Mouse (Mus musculus) neural tube, embryonic 14.5 days (tissue): ENCODE measurements around the gene Spns3. TPM values are rescaled to one million over a fixed set of nuclear protein-coding genes. Genes with fewer than 3 reads are reported as not detected.

ENCODE experiments used
- ATAC-seq: fragments of 200-750 bp; cut with Nextera tagmentation; 2 replicates; pipeline ENCODE4 v1.8.0; 2017; ENCODE audit warnings: low read depth, mild to moderate bottlenecking, moderate TSS enrichment, moderate library complexity
- H3K27ac ChIP-seq: fragments of 300-500 bp; sonication (generic); 2 replicates; pipeline ENCODE4 v1.5.1; 2014; ENCODE audit warnings: low read depth, mild to moderate bottlenecking, control low read depth, low read length, moderate library complexity, mixed read lengths
- H3K27me3 ChIP-seq: fragments of 300-500 bp; sonication (generic); 2 replicates; pipeline ENCODE4 v1.6.1; 2014; ENCODE audit warnings: low read length; ENCODE audit not compliant: control insufficient read depth, insufficient read depth
- H3K36me3 ChIP-seq: fragments of 300-500 bp; sonication (generic); 2 replicates; pipeline ENCODE4 v1.6.1; 2014; ENCODE audit warnings: low read length, mixed read lengths; ENCODE audit not compliant: control insufficient read depth, insufficient read depth
- H3K4me1 ChIP-seq: fragments of 300-500 bp; sonication (generic); 2 replicates; pipeline ENCODE4 v1.6.1; 2014; ENCODE audit warnings: low read length; ENCODE audit not compliant: control insufficient read depth, insufficient read depth
- H3K4me2 ChIP-seq: fragments of 300-500 bp; sonication (generic); 2 replicates; pipeline ENCODE4 v1.6.1; 2014; ENCODE audit warnings: mild to moderate bottlenecking, low read depth, low read length, control low read depth
- H3K4me3 ChIP-seq: fragments of 300-500 bp; sonication (generic); 2 replicates; pipeline ENCODE4 v1.5.1; 2014; ENCODE audit warnings: low read depth, low read length, control low read depth, mixed read lengths
- H3K9ac ChIP-seq: fragments of 300-500 bp; sonication (generic); replicated peaks from 2 replicates; pipeline ENCODE4 v1.6.1; 2014; ENCODE audit warnings: low read depth, mild to moderate bottlenecking, control low read depth, low read length, mixed read lengths
- H3K9me3 ChIP-seq: fragments of 300-500 bp; sonication (generic); 2 replicates; pipeline ENCODE4 v1.6.1; 2016; ENCODE audit warnings: low read length; ENCODE audit not compliant: control insufficient read depth
- WGBS: fragments of 180-500 bp; shearing (Covaris S2); extraction: QIAGEN DNeasy Blood & Tissue Kit; methylation state at CpG from one replicate; pipeline ENCODE4 v1.1.7; 2014; 5-methylcytosine and 5-hydroxymethylcytosine counted together
- polyA plus RNA-seq: library from polyadenylated mRNA; unstranded; fragments of >200 nt; fragmentation: Nextera tagmentation; extraction: Ambion mirVana; gene quantifications from 2 replicates; pipeline ENCODE4 v1.2.1, GENCODE M21; 2014

The Spns3 gene
- polyA plus RNA-seq, 1 experiment from 2014 or later = 0.11 TPM

GRCm38 (mm10) chr11:72578471-72578870, 28.2 kb upstream of the Spns3 start:
- 84% methylated on average over 4 of the region's 4 CpGs for WGBS

GRCm38 (mm10) chr11:72576466-72577351, 26.4 kb upstream of the Spns3 start:
- H3K9me3 ChIP-seq = no peaks in the 10 kb centered on the region
- H3K27me3 ChIP-seq = no peaks in the 10 kb centered on the region
- H3K4me1 ChIP-seq = peaks cover 9% of the 10 kb centered on the region
- H3K36me3 ChIP-seq = no peaks in the 10 kb centered on the region
- peak overlapping the region; percentile 25 for H3K4me3 ChIP-seq
- peak overlapping the region; percentile 55 for H3K4me2 ChIP-seq
- peak overlapping the region; percentile 42; the same call in 1 of the 2 replicates for H3K9ac ChIP-seq
- 3% methylated on average over 24 of the region's 24 CpGs for WGBS
- ATAC-seq = no peak; the same call in 1 of the 2 replicates
- 0 out of 2 replicates have a peak overlapping the region, but pooled peaks have one; percentile 34 for H3K27ac ChIP-seq

More at GRCm38 (mm10) chr11:72578471-72578870, 28.2 kb upstream of the Spns3 start:
- no peaks in the 10 kb centered on the region for H3K27me3 ChIP-seq
- peaks cover 9% of the 10 kb centered on the region for H3K4me1 ChIP-seq
- H3K4me2 ChIP-seq = no peak overlapping the region
- no peak overlapping the region for H3K9ac ChIP-seq
- ATAC-seq = no peak
- no peaks in the 10 kb centered on the region for H3K36me3 ChIP-seq
- H3K4me3 ChIP-seq = no peak overlapping the region
- no peak overlapping the region for H3K27ac ChIP-seq
- no peaks in the 10 kb centered on the region for H3K9me3 ChIP-seq

- Histone ChIP-seq H3K4me3 (peak overlapping the region; percentile 25; the same call in 1 of the 2 replicates), H3K27me3 (no peaks in the 10 kb centered on the region), H3K36me3 (no peaks in the 10 kb centered on the region), H3K9me3 (no peaks in the 10 kb centered on the region), H3K27ac (no peak overlapping the region), H3K9ac (0 out of 2 replicates have a peak overlapping the region, but pooled peaks have one; percentile 42), H3K4me2 (peak overlapping the region; percentile 55), H3K4me1 (peaks cover 9% of the 10 kb centered on the region)
- ATAC-seq = no peak
- WGBS = 24% methylated on average over 7 of the region's 7 CpGs
These were observed 25.8 kb upstream of the Spns3 start for GRCm38 (mm10) chr11:72576111-72576465.

GRCm38 (mm10) chr11:72573819-72574218, 23.5 kb upstream of the Spns3 start:
- Histone ChIP-seq H3K9ac (no peak overlapping the region), H3K27me3 (no peaks in the 10 kb centered on the region), H3K4me1 (peaks cover 9% of the 10 kb centered on the region), H3K27ac (no peak overlapping the region), H3K9me3 (no peaks in the 10 kb centered on the region), H3K4me2 (no peak overlapping the region), H3K4me3 (no peak overlapping the region), H3K36me3 (no peaks in the 10 kb centered on the region)
- no peak for ATAC-seq
- WGBS = 89% methylated on average over 1 of the region's 1 CpGs

GRCm38 (mm10) chr11:72570319-72570979, 20.1 kb upstream of the Spns3 start:
- Histone ChIP-seq H3K4me1 (no peaks in the 10 kb centered on the region), H3K36me3 (no peaks in the 10 kb centered on the region), H3K4me3 (peak overlapping the region; percentile 16; the same call in 1 of the 2 replicates), H3K4me2 (peak overlapping the region; percentile 40), H3K9me3 (no peaks in the 10 kb centered on the region), H3K9ac (peak overlapping the region; percentile 32; the same call in 1 of the 2 replicates), H3K27ac (no peak overlapping the region), H3K27me3 (no peaks in the 10 kb centered on the region)
- peak; percentile 80 for ATAC-seq
- 6% methylated on average over 18 of the region's 18 CpGs for WGBS

GRCm38 (mm10) chr11:72569671-72570318, 19.5 kb upstream of the Spns3 start:
- Histone ChIP-seq H3K27ac (no peak overlapping the region), H3K36me3 (no peaks in the 10 kb centered on the region), H3K9me3 (no peaks in the 10 kb centered on the region), H3K4me3 (no peak overlapping the region), H3K9ac (no peak overlapping the region; the same call in 1 of the 2 replicates), H3K4me1 (no peaks in the 10 kb centered on the region), H3K4me2 (peak overlapping the region; percentile 40; the same call in 1 of the 2 replicates), H3K27me3 (no peaks in the 10 kb centered on the region)
- 68% methylated on average over 11 of the region's 11 CpGs for WGBS
- no peak for ATAC-seq

- no peak overlapping the region for H3K4me2 ChIP-seq
- WGBS = 57% methylated on average over 8 of the region's 8 CpGs
- H3K36me3 ChIP-seq = no peaks in the 10 kb centered on the region
- no peaks in the 10 kb centered on the region for H3K9me3 ChIP-seq
- H3K27ac ChIP-seq = no peak overlapping the region
- ATAC-seq = no peak
- H3K4me3 ChIP-seq = no peak overlapping the region
- H3K4me1 ChIP-seq = no peaks in the 10 kb centered on the region
- H3K27me3 ChIP-seq = no peaks in the 10 kb centered on the region
- no peak overlapping the region for H3K9ac ChIP-seq
These were observed 18.7 kb upstream of the Spns3 start for GRCm38 (mm10) chr11:72569051-72569450.

GRCm38 (mm10) chr11:72566816-72567338, 16.6 kb upstream of the Spns3 start:
- H3K9me3 ChIP-seq = no peaks in the 10 kb centered on the region

More at GRCm38 (mm10) chr11:72566816-72567338, 16.6 kb upstream of the Spns3 start:
- Histone ChIP-seq H3K27me3 (no peaks in the 10 kb centered on the region), H3K4me3 (no peak overlapping the region), H3K4me1 (no peaks in the 10 kb centered on the region), H3K27ac (no peak overlapping the region), H3K4me2 (no peak overlapping the region), H3K36me3 (no peaks in the 10 kb centered on the region), H3K9ac (no peak overlapping the region)
- 47% methylated on average over 10 of the region's 10 CpGs for WGBS
- no peak for ATAC-seq
